Mouse (Mus musculus): ENCODE data around the gene Gm9945. TPM values are rescaled to one million over a fixed set of nuclear protein-coding genes. Genes with fewer than 3 reads are reported as not detected.

Gm9945 gene
- polyA plus RNA-seq, 1 experiment from 2014 or later: not detected

DNA sequence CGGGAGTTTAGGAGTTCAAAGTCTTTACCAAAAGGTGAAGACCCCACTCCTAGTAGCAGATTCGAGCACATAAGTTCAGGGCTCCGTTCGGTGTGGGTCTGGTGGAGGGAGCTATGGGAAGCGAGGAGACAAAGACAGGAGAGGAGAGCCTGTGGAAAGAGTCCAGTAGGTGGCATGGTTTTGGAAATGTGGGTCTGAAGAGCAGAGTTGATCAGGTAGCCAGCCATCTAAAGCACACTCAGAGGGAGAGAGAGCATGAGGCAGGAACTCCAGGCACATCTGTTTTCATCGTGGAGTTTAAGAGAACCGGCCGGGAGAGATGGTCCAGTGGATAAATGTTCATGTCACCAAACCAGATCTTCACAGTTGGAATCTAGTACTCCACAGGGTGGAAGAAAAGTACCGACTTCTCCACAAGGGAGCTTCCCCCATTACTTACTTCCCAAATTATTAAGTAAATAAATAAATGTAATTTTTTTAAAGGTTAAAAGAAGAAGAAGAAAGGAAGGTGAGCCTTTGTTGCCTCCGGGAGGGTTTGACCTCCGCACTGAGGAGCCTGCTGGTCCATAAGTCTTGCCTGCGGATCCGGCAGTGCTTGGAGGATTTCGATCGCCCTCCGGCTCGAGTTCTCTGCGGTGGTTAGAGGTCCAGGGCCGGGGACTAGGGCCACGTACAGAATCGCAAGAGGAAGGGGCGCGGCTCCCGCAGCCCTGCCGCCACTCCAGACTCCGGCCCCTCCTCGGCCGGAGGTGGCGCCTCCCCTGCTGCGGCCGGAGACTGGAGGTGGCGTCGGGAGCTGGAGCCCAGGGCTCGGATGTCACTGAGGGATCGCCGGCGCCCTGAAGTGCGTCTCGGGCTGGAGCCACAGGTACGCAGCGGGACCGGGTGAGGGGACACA is 23.2 kb upstream of the Gm9945 start, which contains the start of the genes Gm10447 and Shroom1:
Gene Gm10447 (minus strand): TSS at position 637 of the 898 bp plus-strand sequence.
Gene Shroom1 (plus strand): TSS at position 732 of the 898 bp plus-strand sequence.
- Histone ChIP-seq H3K4me2 (replicated peaks; ENCODE audit: low read depth, low read length) (peak within 1 kb of the TSS; percentile 85), H3K4me1 (ENCODE audit: control insufficient read depth, insufficient read depth, low read length) (0 out of 2 replicates have a peak, but pooled peaks cover 4% of the 10 kb centered on the region), H3K27ac (ENCODE audit: low read depth, low read length) (no peak within 1 kb of the TSS), H3K27me3 (ENCODE audit: control insufficient read depth, insufficient read depth, low read length) (peaks cover 11% of the 10 kb centered on the region; the same call in 1 of the 2 replicates), H3K9me3 (ENCODE audit: control insufficient read depth, low read length) (no peaks in the 10 kb centered on the region), H3K4me3 (ENCODE audit: low read length) (peak within 1 kb of the TSS; percentile 54), H3K9ac (ENCODE audit: low read depth, low read length) (peak within 1 kb of the TSS; percentile 57), H3K36me3 (ENCODE audit: control insufficient read depth, insufficient read depth, low read length) (no peaks in the 10 kb centered on the region)
- 2% methylated on average over 42 of the region's 42 CpGs for WGBS
- peak; percentile 89 for ATAC-seq (ENCODE audit: low FRiP score, low TSS enrichment)

DNA sequence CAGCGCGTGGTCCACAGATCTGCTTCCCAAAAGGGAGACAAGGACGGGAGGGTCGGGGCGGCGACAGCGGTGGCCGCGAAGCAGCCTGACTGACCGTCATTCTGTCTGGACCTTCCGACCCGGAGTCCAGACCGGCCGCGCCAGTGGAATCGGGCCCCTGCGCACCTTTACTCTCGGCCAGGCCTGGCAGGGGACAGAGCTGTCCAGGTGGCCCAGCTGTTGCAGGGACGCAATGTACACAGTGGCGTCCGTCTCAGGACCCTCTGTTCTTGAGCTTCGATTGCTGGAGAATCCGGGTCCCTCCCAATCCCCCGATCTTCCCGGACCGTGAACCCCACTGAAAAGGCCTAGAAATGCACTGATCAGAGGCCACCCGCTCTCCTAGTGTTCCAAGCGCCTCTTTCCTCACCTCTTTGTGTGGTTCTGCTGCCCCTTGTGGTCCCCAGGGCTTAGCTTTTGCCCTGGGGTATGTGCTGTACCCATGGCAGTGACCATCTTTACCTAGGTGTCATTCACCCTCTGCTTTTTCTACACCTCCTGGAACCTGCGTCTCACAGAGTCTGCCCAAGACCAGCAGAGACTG is 22.5 kb upstream of the Gm9945 start:
- 3% methylated on average over 29 of the region's 29 CpGs for WGBS
- Histone ChIP-seq H3K27ac (ENCODE audit: low read depth, low read length) (no peak overlapping the region), H3K4me2 (replicated peaks; ENCODE audit: low read depth, low read length) (peak overlapping the region; percentile 85), H3K4me1 (ENCODE audit: control insufficient read depth, insufficient read depth, low read length) (0 out of 2 replicates have a peak, but pooled peaks cover 9% of the 10 kb centered on the region), H3K36me3 (ENCODE audit: control insufficient read depth, insufficient read depth, low read length) (no peaks in the 10 kb centered on the region), H3K27me3 (ENCODE audit: control insufficient read depth, insufficient read depth, low read length) (peaks cover 18% of the 10 kb centered on the region), H3K4me3 (ENCODE audit: low read length) (peak overlapping the region; percentile 54), H3K9ac (ENCODE audit: low read depth, low read length) (peak overlapping the region; percentile 57), H3K9me3 (ENCODE audit: control insufficient read depth, low read length) (no peaks in the 10 kb centered on the region)
- peak; percentile 26; the same call in 1 of the 2 replicates for ATAC-seq (ENCODE audit: low FRiP score, low TSS enrichment)

DNA sequence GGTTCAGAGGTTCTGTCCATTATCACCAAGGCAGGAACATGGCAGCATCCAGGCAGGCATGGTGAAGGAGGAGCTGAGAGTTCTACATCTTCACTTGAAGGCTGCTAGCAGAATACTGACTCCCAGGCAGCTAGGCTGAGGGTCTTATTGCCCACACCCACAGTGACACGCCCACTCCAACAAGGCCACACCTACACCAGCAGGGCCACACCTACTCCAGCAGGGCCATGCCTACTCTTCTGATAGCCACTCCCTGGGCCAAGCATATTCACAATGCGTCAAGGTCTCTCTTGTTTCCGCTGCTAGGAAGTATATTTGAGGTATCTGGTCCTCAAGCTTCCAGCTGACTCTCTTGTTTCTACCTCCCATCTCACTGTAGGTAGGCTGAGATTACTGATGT is 21.0 kb upstream of the Gm9945 start:
- Histone ChIP-seq H3K4me1 (ENCODE audit: control insufficient read depth, insufficient read depth, low read length) (0 out of 2 replicates have a peak, but pooled peaks cover 13% of the 10 kb centered on the region), H3K27me3 (ENCODE audit: control insufficient read depth, insufficient read depth, low read length) (peaks cover 34% of the 10 kb centered on the region), H3K9ac (ENCODE audit: low read depth, low read length) (no peak overlapping the region), H3K4me3 (ENCODE audit: low read length) (no peak overlapping the region), H3K4me2 (replicated peaks; ENCODE audit: low read depth, low read length) (no peak overlapping the region), H3K27ac (ENCODE audit: low read depth, low read length) (no peak overlapping the region), H3K9me3 (ENCODE audit: control insufficient read depth, low read length) (no peaks in the 10 kb centered on the region), H3K36me3 (ENCODE audit: control insufficient read depth, insufficient read depth, low read length) (no peaks in the 10 kb centered on the region)
- no peak for ATAC-seq (ENCODE audit: low FRiP score, low TSS enrichment)
- 69% methylated on average over 3 of the region's 3 CpGs for WGBS

DNA sequence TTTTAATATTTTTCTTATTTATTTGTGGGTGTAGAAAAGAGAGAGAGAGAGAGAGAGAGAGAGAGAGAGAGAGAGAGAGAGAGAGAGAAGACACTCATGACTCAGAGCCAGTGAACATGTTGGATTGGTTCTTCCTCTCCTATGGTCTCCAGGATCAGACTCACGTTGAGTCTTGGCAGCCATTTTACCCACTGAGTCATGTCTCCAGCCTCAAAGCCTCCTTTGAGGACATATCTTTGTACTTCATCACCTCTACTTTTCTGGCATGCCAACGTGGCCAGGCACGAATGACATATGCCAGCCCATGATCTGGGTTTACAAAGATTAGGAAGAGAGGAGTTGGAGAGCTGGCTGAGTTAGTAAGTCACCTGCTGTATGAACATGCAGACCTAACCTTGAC is 19.8 kb upstream of the Gm9945 start:
- 0 out of 2 replicates have a peak, but pooled peaks cover 13% of the 10 kb centered on the region for H3K4me1 ChIP-seq (ENCODE audit: control insufficient read depth, insufficient read depth, low read length)
- peaks cover 46% of the 10 kb centered on the region for H3K27me3 ChIP-seq (ENCODE audit: control insufficient read depth, insufficient read depth, low read length)
- no peak for ATAC-seq (ENCODE audit: low FRiP score, low TSS enrichment)

DNA sequence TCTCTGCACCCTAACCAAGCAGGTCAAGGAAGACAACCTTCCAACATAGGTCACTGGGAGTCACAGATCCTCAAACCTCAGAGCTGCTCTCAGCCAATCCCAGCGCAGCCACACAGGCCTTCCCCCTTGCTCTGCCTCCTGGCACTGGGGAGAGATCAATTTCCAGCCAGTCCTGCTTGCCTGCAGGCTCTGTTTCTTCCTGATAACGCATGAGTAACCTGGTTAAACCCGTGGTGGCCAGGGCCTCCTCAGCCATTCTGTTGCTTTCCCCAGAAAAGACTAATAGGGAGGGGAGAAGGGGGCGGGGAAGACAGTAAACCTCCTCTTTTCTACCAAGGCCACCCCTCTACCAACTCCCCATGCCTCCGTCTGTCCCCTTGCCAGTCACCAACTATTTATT is 18.2 kb upstream of the Gm9945 start:
- WGBS: 23% methylated on average over 5 of the region's 5 CpGs
- peak; percentile 32; the same call in 1 of the 2 replicates for ATAC-seq (ENCODE audit: low FRiP score, low TSS enrichment)

More for the DNA sequence above, 19.8 kb upstream of the Gm9945 start:
- H3K27ac ChIP-seq (ENCODE audit: low read depth, low read length): no peak overlapping the region
- no peak overlapping the region for H3K4me2 ChIP-seq (replicated peaks; ENCODE audit: low read depth, low read length)
- H3K36me3 ChIP-seq (ENCODE audit: control insufficient read depth, insufficient read depth, low read length): no peaks in the 10 kb centered on the region
- no peak overlapping the region for H3K9ac ChIP-seq (ENCODE audit: low read depth, low read length)
- no peaks in the 10 kb centered on the region for H3K9me3 ChIP-seq (ENCODE audit: control insufficient read depth, low read length)
- WGBS: 87% methylated on average over 3 of the region's 3 CpGs
- H3K4me3 ChIP-seq (ENCODE audit: low read length): no peak overlapping the region

DNA sequence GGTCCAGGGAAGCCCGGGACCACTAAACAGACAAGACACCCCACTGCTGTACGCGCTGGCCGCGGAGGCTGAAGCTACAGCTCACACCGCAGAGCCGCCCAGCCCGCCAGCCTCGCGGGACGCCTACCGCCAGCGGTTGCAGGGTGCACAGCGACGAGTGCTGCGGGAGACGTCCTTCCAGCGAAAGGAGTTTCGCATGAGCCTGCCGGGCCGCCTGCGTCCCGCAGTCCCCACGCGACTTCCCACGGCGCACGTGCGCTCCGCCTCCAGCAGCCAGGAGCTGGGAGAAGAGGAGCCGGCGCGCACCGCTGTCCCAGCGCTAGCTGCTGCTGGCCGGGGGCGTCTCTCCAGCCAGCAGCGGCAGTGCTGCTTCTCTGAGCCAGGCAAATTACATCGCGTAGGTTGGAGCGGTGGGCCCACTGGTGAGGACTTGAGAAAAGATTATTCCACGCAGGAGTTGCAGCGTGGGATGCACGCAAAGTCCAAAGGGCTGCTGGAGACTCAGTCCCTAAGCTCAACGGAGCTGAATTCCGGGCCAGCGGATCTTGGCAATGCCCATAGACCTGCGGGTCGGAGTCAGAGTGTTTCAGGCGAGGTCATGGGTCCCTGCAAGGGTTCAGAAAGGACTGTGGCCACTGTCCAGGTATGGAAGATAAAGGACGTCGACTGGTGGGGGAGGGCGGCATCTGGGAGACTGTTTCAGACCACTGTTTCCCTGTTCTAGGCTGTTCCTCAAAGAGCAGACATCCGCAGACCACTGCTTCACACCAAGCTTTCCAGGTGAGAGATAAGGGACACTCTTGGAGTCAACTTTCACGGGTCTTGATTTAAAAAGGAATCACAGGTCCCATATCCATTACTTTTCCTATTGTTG is 16.2 kb upstream of the Gm9945 start:
- peak overlapping the region; percentile 50; the same call in 1 of the 2 replicates for H3K9ac ChIP-seq (ENCODE audit: low read depth, low read length)
- no peak for ATAC-seq (ENCODE audit: low FRiP score, low TSS enrichment)
- 7% methylated on average over 55 of the region's 55 CpGs for WGBS
- H3K9me3 ChIP-seq (ENCODE audit: control insufficient read depth, low read length): no peaks in the 10 kb centered on the region
- H3K36me3 ChIP-seq (ENCODE audit: control insufficient read depth, insufficient read depth, low read length): no peaks in the 10 kb centered on the region
- H3K4me2 ChIP-seq (replicated peaks; ENCODE audit: low read depth, low read length): peak overlapping the region; percentile 91
- H3K27ac ChIP-seq (ENCODE audit: low read depth, low read length): no peak overlapping the region
- H3K27me3 ChIP-seq (ENCODE audit: control insufficient read depth, insufficient read depth, low read length): peaks cover 60% of the 10 kb centered on the region
- H3K4me3 ChIP-seq (ENCODE audit: low read length): peak overlapping the region; percentile 46
- 0 out of 2 replicates have a peak, but pooled peaks cover 13% of the 10 kb centered on the region for H3K4me1 ChIP-seq (ENCODE audit: control insufficient read depth, insufficient read depth, low read length)

More for the DNA sequence above, 18.2 kb upstream of the Gm9945 start:
- H3K4me1 ChIP-seq (ENCODE audit: control insufficient read depth, insufficient read depth, low read length): 0 out of 2 replicates have a peak, but pooled peaks cover 13% of the 10 kb centered on the region
- H3K4me2 ChIP-seq (replicated peaks; ENCODE audit: low read depth, low read length): no peak overlapping the region
- no peak overlapping the region for H3K4me3 ChIP-seq (ENCODE audit: low read length)
- H3K9me3 ChIP-seq (ENCODE audit: control insufficient read depth, low read length): no peaks in the 10 kb centered on the region
- H3K27me3 ChIP-seq (ENCODE audit: control insufficient read depth, insufficient read depth, low read length): peaks cover 58% of the 10 kb centered on the region
- no peak overlapping the region for H3K27ac ChIP-seq (ENCODE audit: low read depth, low read length)
- H3K9ac ChIP-seq (ENCODE audit: low read depth, low read length): no peak overlapping the region
- H3K36me3 ChIP-seq (ENCODE audit: control insufficient read depth, insufficient read depth, low read length): no peaks in the 10 kb centered on the region

DNA sequence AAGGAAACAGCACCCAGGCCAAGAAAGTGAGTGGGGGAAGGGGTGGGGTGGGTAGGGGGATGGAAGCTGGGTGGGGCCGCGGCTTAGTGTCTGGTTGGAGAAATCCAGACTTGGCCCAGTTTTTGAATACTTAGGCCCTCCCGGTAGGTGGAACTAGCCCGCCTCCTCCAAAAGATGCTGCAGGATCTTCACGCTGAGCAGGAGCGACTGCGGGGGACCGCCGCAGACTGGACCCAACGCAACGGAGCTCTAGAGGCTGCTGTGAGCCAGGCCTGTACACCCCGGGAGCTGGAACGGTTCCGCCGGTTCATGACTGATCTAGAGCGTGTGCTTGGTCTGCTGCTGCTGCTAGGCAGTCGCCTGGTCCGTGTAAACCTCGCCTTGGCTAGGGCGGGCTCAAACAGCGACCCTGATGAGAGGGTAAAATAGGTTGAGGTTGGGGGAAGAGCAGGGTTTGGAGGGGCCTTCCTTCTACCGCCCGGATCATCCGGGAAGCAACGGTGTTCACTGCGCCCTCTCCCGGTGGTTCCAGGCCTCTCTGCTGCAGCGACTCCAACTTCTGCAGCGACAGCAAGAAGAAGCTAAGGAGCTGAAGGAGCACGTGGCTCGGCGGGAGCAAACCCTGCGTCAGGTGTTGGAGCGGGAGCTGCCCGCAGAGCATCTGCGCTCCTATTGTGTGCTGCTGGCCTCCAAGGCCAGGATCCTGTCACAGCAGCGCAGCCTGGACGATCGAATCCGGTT is 13.6 kb upstream of the Gm9945 start:
- WGBS: 5% methylated on average over 40 of the region's 40 CpGs
- no peak overlapping the region for H3K27ac ChIP-seq (ENCODE audit: low read depth, low read length)

More for the DNA sequence above, 13.6 kb upstream of the Gm9945 start:
- H3K36me3 ChIP-seq (ENCODE audit: control insufficient read depth, insufficient read depth, low read length): no peaks in the 10 kb centered on the region
- peak overlapping the region; percentile 53 for H3K4me2 ChIP-seq (replicated peaks; ENCODE audit: low read depth, low read length)
- H3K4me1 ChIP-seq (ENCODE audit: control insufficient read depth, insufficient read depth, low read length): peaks cover 16% of the 10 kb centered on the region; the same call in 1 of the 2 replicates
- H3K9me3 ChIP-seq (ENCODE audit: control insufficient read depth, low read length): no peaks in the 10 kb centered on the region
- peak overlapping the region; percentile 57 for H3K9ac ChIP-seq (ENCODE audit: low read depth, low read length)
- ATAC-seq (ENCODE audit: low FRiP score, low TSS enrichment): peak; percentile 36; the same call in 1 of the 2 replicates
- peak overlapping the region; percentile 34 for H3K4me3 ChIP-seq (ENCODE audit: low read length)
- peaks cover 69% of the 10 kb centered on the region for H3K27me3 ChIP-seq (ENCODE audit: control insufficient read depth, insufficient read depth, low read length)

All from kidney, embryonic 14.5 days (tissue).